Mouse (Mus musculus): ENCODE results near the gene Ptpn6.

Ptpn6 gene

DNA sequence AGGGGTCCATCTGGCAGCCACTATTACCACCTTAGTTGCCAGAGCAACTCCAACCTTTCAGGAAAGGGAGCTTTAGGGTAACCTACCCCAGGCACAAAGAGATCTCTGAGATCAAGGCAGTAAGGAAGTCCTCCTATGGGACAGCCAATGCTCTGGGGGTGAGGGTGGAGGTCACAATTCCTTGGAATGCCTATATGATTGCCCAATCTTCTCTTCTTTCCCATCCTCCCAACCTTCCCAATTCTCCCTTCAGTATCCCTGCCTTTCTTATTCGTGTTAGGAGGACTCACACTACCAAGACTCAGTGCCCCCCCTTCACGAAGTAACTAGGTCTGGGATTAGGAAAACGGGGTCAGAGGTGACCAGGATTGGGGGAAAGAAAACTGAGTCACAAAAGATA, 16.8 kb upstream of the Ptpn6 start:
- DNase-seq, result no peak

DNA sequence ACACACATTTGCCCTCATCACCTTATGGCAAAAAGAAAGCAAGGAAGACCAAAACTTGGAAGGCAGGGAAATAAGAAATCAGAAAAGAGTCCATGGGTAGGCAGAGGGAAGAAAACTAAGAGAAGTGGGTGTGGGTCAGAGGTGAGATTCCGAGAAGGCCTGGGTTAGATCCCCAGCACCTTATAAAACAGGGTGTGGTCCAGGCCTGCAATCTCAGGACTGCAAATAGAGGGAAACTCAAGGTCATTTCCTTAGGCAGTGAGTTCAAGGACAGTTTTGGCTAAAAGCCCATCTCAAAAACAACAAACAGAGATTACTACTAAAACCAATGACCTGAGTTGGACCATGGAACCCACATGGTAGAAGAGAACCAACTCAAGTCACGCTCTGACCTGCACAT, 15.3 kb upstream of the Ptpn6 start:
- DNase-seq, result no peak

DNA sequence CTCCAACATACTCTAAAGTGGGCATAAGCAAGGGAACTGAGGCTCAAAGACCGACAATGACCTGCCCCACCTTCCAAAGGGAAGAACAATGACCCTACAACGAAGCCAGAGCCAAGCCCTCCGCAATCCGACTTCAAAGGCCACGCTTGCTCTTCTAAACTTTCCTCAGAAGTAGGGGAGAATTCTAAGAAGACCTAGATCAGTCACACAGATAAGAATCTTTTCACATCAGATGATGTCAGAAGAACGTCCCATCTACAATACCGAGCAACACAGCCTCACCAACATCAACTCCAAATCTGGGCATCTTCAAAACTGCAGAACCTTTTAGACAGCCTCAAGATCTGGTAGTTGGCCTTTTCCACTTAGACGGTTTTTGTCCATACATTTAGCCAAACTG, 11.9 kb upstream of the Ptpn6 start:
- DNase-seq, result no peak

DNA sequence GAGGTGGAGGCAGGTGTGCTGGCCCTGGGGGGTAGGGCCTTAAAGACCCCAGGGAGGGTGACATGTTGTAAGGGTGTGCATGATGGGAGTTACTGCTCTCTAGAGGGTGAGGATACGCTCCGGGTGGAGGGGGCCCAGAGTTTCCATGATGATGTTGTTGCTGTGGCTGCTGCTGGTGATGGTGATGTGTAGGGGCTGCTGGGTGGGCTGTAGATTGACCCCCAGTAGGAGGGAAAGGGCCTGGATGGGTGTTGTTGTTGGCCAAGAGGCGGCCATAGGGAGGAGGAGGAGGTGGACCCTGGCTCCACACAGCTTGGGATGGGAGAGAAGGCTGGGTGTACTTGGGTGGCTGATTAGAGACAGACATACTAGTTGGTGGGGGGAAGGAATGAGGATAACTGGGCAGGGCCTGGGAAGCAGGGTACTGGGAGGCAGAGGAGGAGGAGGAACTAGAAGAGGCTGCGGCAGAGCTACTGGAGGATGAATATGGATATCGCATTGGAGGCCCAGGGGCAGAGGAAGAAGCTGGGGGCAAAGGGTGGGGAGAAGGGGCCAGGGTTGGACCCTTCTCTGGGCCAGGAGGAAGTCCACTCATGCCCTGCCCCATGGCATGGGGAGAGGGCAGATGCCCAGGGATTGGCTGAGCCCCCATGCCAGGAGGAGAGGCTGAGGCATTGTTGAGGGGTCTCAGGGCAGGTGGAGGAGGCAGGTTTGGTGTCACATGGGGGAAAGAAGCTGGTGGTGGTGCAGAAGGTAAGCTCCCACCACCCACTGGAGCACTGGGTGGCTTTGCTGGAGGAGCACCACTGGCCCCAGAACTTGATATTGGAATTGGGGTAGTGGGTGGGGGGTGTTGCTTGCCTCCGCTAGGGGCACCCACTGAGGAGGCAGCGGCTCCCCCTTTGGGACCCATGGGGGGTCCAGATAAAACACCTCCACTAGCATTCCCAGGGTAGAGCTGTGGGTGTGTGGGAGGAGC, 8.4 kb upstream of the Ptpn6 start:
- DNase-seq, result peak; percentile 73

DNA sequence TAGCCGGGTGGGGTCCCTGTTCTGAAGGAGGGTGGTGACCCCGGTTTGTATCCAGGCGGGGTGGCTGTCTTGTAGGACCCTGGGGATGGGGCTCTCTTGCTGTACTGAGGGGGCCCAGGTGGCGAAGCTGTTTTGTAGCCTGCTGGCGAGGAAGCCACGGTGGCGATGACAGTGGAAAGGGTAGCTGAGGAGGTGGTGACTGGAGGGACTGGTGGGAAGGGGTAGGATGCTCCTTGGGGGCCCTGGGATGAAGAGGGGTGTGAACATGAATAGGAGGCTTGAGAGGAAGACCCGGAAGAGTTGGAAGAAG, 7.7 kb upstream of the Ptpn6 start:
- no peak for DNase-seq

DNA sequence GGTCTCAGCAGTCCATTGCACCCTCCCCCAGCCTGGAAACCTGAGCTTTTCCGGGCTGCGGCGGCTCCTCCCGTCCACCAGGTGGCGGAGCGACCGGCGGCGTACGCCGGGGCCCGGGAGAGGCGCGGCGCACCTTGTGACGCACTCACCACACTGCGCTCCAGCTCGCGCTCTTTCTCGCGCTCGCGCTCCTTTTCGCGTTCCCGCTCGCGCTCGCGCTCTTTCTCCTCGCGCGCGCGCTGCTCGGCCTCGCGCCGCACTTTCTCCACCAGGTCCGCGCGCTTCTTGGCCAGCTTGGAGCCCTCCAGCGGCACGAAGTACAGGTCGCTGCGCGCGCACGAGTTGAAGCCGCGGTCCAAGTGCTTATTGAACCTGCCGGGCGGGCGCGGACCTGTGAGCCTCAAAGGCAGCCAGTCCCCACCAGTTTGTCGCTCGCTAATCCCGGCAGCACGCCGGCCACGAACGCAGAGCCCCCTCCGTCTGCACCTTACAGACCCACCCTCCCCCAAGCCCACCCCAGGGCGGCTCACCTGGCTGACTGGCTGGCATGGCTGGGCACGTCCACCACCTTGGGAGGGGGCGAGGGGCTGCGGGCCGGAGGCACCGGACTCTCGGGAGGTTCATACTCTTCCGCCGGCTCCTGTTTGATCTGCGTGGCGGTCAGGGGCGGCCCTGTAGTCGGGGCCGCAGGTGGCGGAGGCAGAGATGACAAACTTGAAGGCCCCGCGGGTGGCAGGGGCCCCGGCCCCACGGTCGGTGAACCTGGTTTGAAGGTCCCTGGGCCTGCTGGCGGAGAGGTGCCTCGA, 7.2 kb upstream of the Ptpn6 start:
- DNase-seq, result peak; percentile 97

DNA sequence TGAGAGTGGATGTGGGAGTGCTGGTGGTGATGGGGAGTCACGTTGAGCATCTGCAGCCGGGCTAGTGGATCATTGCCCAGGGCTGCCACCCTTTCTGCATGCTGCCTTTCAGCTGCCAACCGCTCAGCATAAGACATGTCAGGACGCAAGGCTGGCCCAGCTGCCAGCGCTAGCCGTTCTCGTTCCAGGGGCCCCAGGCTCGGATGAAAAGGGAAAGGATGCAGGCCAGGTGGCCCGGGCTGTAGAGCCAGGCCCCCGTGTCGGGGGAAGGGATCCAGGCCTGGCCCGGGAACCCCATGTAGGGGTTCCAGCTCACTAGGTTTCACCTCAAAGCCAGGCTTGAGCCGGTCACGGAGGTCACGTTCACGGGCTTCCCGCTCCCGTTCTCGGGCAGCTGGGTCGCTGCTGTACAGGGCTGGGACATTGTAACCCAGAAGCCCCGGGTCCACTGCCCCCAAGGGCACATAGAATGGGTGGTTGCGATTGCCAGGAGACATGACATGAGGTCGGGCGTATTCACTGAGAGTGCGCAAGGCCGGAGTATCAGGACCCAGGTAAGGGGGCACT, 6.3 kb upstream of the Ptpn6 start:
- DNase-seq, result peak; percentile 83

DNA sequence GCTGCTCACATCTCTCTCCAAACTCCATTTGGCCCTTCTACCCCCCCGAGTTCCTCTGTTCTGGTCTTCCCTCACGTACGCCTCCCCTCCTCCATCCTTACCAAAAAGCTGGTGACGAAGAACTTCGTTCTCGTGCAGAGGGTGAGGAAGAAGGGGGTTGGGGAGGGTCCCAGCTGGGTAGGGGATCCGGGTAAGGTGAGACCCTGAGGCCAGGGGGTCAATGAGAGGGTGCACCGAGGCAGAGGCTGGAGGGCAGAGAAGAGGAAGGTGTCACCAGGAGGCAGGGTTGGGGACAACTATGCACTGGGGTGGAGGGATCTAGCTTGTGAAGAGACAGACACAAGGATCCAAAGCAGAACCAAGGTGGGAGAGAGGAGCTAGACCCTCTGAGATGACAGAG, 5.1 kb upstream of the Ptpn6 start:
- DNase-seq, result peak; percentile 67

DNA sequence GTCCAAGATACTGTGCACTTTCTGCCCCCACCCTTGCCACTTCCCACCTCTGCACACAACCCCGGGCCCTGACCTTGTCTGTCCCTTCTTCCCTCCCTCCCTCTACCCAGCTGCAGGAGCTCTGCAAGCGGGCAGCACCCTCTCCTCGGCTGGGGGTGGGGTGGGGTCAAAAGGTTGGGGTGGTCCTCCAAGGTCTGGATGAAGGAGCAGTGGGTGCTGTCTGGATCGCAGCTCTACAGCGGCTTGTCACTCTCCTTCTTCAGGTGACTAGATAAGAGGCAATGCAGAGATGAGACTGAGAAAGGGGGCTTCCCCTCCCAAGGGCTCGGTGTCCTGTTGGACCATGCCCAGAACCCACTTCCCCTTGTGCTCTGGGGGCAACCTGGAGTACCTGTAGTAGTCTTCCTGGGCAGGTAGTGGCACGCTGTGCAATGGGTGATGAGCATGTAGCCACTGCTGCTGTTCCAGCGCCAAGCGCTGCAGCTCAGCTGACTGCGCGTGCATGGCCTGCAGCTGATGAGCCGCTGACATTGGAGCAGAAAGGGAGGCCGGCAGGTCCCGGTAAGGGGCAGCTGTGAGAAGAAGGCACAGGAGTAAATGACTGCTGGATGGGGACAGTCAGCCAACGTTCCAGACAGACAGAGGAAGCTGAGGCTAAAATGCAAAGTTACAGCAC, 4.5 kb upstream of the Ptpn6 start:
- peak; percentile 73 for DNase-seq

DNA sequence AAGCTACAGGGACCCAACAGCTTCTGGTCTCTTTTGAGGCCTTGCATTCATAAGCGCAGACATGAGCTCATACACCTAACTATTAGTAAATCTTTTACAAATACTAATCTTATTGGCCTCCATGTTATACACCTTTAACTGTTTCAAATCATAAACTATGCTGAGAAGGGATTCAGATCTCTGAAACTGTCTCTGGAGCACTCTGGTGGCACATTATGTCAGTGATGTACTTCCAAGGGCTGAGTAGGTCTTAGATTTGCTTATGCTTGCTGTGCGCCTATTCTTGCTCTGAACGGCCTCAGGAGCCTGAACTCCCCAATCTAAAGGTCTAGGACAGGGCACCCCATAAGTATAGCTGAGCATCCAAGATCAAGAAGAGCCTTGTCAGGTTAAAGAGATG, 3.3 kb upstream of the Ptpn6 start:
- DNase-seq, result no peak

DNA sequence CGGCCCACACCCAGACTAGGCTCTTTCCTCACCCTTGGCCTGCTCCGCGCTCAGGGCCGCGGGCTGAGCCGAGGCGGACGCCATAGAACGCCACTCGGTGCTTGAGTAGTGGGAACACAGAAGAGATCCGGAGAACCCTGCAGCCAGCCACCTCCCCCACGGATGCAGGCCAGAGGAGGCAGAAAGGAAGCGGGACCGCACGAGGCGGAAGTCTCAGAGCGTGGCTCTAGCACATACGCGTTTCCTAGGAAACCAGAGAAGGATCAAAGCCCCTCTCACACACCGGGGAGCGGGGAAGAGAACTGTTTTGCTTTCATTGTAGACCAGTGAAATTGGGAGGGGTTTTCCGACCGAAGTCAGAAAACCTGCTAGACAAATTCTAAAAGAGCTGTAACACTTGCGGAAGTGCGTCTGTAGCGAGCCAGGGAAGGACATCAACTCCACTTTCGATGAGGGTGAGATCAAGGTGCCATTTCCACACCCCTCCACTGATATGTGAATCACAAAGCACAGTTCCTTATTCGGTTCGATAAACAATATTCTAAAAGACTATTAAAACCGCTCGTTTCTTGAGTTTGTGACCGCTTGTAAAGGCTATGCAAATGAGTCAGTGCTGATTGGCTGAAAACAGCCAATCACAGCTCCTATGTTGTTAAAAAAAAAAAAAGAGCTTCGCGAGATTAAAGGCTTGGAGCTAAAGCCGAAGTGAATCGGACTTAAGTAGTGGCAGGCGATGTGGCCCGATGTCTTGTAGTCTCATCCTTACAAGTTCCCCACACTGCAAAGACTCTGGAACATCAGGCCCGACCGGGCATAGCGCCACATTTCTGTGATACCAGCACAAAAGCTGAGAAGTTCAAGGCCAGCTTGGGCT, 2.6 kb upstream of the Ptpn6 start, which contains the start of gene Grcc10:
TSS of gene Grcc10 (minus strand) at position 487 of the 874 bp plus-strand sequence.
- peak; percentile 90 for DNase-seq

DNA sequence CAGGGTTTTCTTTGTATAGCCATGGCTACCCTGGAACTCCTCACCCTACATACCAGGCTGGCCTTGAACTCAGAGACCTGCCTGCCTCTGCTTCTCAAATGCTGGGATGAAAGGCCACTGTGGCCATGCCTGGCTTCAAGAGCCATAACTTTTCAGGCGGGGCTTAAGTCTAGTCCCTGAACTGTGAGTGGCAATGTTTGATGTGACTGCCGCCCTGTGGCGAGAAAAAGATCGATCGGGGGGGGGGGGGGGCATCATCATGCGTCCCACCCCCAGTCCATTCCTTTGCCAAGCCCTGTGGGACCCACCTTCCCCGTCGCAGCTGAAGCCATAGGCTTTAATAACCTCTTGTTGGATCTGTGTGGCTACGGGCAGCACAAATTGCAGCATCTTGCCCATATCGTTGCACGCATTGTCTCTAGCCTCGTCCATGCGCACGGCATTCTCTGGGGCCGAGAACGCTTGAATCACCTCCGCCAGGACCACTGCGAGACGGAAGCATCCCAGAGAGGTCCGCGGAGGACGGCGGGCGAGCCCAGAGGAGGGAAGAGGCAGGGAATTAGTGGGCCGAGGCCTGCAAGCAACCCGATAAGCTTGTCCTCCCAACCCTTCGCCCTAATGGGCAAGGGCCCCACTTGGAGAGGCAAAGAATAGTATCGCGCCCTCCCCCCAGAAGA, 1.8 kb upstream of the Ptpn6 start:
- DNase-seq, result peak; percentile 67

DNA sequence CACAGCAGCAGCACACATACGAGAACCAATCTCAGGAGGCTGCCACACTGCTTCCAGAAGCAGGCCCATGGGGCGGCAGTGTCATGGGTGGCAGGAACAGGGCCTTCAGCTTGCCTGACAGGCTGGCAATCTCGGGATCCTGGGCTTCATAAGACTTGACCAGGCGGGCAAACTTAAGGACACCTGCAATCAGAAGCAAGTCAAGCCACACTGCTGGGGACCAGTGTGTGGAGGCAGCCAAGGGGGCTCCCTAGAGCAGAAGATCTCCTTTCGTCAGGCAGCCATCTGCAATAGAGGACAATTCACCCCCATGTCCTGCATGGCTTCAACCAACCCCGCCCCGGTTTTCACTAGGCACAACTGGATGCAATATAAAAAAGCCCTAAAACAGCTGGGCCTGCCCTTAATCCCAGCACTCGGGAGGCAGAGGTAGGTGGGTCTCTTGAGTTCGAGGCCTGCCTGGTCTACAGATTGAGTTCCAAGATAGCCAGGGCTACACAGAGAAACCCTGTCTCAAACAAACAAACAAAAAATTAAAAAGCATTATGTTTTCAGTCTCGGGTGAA, 800 bp upstream of the Ptpn6 start:
- peak; percentile 45 for DNase-seq

DNA sequence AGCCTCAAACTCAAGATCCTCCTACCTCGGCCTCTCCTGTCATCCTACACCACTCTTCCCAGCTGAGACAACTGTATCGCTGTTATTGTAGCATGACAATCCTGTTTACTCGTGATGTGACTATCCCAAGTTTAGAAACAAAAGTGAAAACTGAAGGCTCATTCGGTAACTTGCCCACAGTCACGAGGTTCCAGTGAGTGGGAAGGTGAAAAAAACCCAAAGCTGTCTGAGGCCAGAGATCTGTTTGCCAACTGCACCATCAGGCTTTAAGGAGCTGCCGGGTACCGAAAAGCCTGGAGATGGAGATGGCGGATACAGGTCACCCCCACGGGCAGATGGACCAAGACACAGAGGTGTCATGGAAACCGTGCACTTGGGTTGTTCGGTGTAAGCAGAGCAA, 1.5 kb downstream of the Ptpn6 start:
- no peak for DNase-seq

DNA sequence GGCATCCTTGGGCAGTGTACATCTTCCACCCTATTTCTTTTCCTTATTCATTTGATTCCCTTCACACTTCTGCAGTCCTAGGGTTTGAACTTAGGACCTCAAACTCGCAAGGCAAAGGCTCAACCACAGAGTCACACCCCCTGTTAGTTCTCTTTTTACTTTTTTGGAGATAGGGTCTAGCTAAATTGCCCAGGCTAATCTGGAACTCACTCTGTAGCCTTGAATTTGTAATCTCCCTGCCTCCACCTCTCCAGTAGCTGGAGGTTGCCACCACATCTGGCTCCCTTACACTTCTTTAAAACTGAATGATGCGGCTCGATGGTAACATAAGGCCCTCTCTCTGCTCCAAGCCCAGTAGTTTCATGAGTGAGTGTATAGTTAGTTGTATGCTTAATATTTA, 4.1 kb downstream of the Ptpn6 start:
- DNase-seq, result no peak

DNA sequence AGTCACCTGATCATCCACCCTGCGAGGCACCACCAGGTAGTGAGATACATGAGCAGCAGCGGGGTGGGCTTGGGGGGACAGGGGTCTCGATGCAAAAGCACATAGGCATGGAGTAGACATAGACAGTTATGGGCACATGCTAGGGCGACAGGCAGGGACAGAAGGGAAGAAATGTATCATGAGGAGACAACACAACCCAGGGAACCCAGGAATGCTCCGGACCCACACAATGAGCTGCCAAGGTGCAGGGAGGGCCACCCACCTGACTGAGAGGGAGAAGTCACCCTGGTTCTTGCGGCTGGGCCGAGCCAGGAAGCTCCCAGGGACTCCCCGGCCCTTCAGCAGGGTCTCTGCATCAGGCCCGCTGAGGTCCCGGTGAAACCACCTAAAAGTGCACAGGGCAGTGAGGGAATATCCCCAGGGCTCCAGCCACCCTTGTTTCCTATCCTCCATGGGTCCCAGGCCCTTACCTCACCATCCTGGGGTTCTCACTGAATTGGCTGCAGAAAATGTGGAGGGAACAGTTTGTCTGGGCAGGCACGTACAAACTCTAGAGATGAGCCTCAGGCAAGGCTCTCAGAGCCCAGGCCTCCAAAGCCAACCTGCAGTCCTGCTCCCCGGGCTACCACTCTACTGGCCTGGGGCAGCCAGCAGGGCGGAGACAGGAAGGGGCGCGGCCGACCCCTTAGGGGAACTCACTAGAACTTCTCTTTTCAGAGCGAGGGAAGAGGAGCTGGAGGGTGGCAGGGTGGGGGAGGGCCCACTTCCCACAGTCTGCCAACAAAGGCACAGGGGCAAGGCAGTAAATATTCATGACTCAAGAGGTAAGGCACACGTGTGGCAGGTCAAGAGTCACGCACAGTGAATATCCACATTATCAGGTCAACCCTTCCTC, 5.8 kb downstream of the Ptpn6 start:
- no peak for DNase-seq

DNA sequence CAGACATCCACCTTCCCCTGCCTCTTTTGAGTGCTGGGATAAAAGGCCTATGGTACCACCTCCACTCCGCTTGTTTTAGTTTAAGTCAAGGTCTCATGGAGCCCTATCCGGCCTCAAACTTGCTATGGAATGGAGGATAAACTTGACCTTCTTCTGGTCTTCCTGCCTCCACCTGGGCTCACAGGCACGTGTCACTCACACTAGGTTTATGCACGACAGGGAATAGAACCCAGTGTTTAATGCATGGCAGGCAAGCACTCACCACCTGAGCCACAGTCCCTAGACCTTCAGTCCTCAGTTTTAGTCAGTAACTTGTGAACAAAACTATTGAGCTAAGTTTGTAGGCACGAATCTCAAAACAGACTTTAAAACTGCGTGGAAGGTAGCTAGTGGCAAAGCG, 7.5 kb downstream of the Ptpn6 start:
- DNase-seq, result no peak

DNA sequence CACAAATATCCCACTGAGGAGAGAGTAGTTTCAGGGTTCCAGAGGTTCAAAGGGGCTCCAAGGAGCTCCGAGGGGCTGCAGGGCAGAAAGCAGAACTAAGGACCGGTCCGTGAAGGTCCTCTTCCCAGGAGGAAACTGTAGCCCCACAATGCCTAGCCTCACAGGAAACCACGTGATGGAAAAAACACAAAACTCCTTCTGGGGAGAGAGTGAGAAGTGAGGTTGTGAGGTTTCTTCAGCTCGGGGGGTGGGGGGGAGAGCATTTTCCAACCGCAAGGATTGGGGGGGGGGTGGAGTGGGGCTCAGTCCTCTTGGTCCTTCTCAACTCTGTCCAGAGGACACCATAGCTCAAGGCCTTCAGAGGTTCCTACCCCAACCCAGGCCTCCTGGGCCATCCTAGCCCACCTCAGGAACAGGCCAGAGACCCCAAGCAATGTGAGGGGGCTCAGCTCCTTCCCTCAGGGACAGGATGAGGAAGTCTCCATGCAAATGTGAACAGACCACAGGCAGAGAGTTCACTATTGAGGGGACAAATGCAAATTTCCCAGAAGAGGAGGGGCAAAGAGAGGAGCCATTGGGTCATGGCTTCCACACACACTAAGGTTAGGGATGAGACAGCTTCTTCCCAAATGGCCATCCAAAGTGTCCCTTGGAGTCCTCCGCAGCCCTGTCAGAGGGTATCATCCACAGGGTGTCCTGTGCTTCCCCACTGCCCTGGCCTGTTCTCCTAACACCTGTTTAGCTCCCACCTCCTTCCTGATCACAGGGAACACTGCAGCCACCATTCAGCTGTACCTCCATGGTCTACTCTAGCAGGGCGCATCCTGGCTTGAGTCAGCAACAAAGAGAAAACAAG, 8.4 kb downstream of the Ptpn6 start:
- no peak for DNase-seq

DNA sequence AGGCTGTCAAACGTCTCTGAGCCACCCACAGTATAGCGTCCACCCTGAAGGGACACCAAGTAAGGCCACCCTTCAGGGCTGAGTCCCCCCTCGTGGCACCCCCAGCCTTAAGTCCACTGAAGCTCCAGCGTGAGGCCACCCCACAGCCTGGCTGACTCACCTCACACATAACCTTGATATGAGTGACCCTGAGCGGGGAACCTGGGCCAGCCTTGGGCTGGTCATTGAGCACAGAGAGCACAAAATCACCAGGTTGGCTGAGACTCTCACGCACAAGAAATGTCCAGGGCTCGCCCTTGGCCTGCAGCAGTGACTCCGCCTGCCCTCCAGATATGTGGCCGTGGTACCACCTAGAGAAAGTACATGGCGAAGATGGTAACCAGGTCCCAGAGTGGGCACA, 9.9 kb downstream of the Ptpn6 start:
- DNase-seq, result no peak

Measured in cerebellum, adult 11-12 months (tissue).